Mouse (Mus musculus): ENCODE data around the gene D11Wsu47e.
"Not testable (repeated sequence)": the region's sequence is repeated elsewhere in the genome, so short reads cannot be mapped to it uniquely, and the experiment has no call there.

- not testable (repeated sequence) for TF ChIP-seq CTCF (IDR thresholded peaks at IDR 0.05; ENCODE audit: low read depth, low read length); GATA1 (IDR thresholded peaks at IDR 0.05; ENCODE audit: borderline replicate concordance, low read length); TAL1 (conservative IDR thresholded peaks at IDR 0.05; ENCODE audit: low read depth, low read length)
Measured at GRCm38 (mm10) chr11:113660213-113660612, 24.0 kb upstream of the D11Wsu47e start.
